8 mouse cellular contexts compared by ENCODE assay signal in genomic region chr10:78520260-78521005, GRCm38 (mm10). TPM values are rescaled to one million over a fixed set of nuclear protein-coding genes. Genes with fewer than 3 reads are reported as not detected.
DNase-seq lines count a peak whose midpoint lies in the region; ATAC-seq lines count a peak whose summit lies in the region.

No protein-coding gene starts in this region.

- peak; percentile 26 for DNase-seq in embryo, embryonic 10 days (ENCODE audit: low spot score)
- DNase-seq in embryo, embryonic 9.5 days (ENCODE audit: extremely low spot score), result no peak
- peak; percentile 18 for DNase-seq in neural tube, embryonic 10.5 days (ENCODE audit: extremely low spot score, low spot score)
- DNase-seq in embryonic facial prominence, embryonic 10.5 days (ENCODE audit: low spot score), result peak; percentile 17
- peak; percentile 62 for DNase-seq in splenic B cell, adult 2 months (ENCODE audit: low read depth, low spot score)
- no peak for DNase-seq in left cerebral cortex, adult 11 months (ENCODE audit: low spot score)
- no peak for DNase-seq in midbrain, embryonic 11.5 days (ENCODE audit: low spot score, missing footprints)

- no peaks in the 10 kb centered on the region for H3K4me1 ChIP-seq in neural tube, embryonic 15.5 days
- no peaks in the 10 kb centered on the region for H3K4me1 ChIP-seq in embryonic facial prominence, embryonic 10.5 days
- H3K4me1 ChIP-seq in midbrain, embryonic 11.5 days (ENCODE audit: control insufficient read depth, insufficient read depth, low read length), result no peaks in the 10 kb centered on the region

- H3K9me3 ChIP-seq in neural tube, embryonic 15.5 days (replicated peaks), result no peaks in the 10 kb centered on the region
- no peaks in the 10 kb centered on the region for H3K9me3 ChIP-seq in embryonic facial prominence, embryonic 10.5 days
- H3K9me3 ChIP-seq in midbrain, embryonic 11.5 days (ENCODE audit: control insufficient read depth, low read length), result no peaks in the 10 kb centered on the region

- H3K4me2 ChIP-seq in neural tube, embryonic 15.5 days, result no peak overlapping the region
- no peak overlapping the region for H3K4me2 ChIP-seq in midbrain, embryonic 11.5 days

- 61% methylated on average over 17 of the region's 17 CpGs for WGBS in neural tube, embryonic 15.5 days
- 58% methylated on average over 17 of the region's 17 CpGs for WGBS in embryonic facial prominence, embryonic 10.5 days
- 58% methylated on average over 17 of the region's 17 CpGs for WGBS in midbrain, embryonic 11.5 days

- H3K9ac ChIP-seq in neural tube, embryonic 15.5 days (replicated peaks), result no peak overlapping the region
- H3K9ac ChIP-seq in midbrain, embryonic 11.5 days (ENCODE audit: low read length), result no peak overlapping the region

- H3K27ac ChIP-seq in neural tube, embryonic 15.5 days (replicated peaks), result no peak overlapping the region
- no peak overlapping the region for H3K27ac ChIP-seq in embryonic facial prominence, embryonic 10.5 days (replicated peaks)
- no peak overlapping the region for H3K27ac ChIP-seq in midbrain, embryonic 11.5 days (ENCODE audit: low read depth, low read length)

- H3K36me3 ChIP-seq in neural tube, embryonic 15.5 days, result no peaks in the 10 kb centered on the region
- no peaks in the 10 kb centered on the region for H3K36me3 ChIP-seq in embryonic facial prominence, embryonic 10.5 days (replicated peaks)
- no peaks in the 10 kb centered on the region for H3K36me3 ChIP-seq in splenic B cell, adult 2 months (ENCODE audit: control insufficient read depth, insufficient read depth, low read length, poor library complexity, severe bottlenecking)
- H3K36me3 ChIP-seq in midbrain, embryonic 11.5 days (ENCODE audit: control insufficient read depth, insufficient read depth, low read length), result no peaks in the 10 kb centered on the region

- no peaks in the 10 kb centered on the region for H3K27me3 ChIP-seq in neural tube, embryonic 15.5 days (replicated peaks)
- no peaks in the 10 kb centered on the region for H3K27me3 ChIP-seq in embryonic facial prominence, embryonic 10.5 days (replicated peaks; ENCODE audit: low read depth, poor library complexity, severe bottlenecking)
- H3K27me3 ChIP-seq in splenic B cell, adult 2 months (ENCODE audit: control insufficient read depth, insufficient read depth, low read length, poor library complexity, severe bottlenecking), result no peaks in the 10 kb centered on the region
- H3K27me3 ChIP-seq in midbrain, embryonic 11.5 days (ENCODE audit: control insufficient read depth, insufficient read depth, low read length), result no peaks in the 10 kb centered on the region

- no peak overlapping the region for H3K4me3 ChIP-seq in neural tube, embryonic 15.5 days (replicated peaks)
- no peak overlapping the region for H3K4me3 ChIP-seq in embryonic facial prominence, embryonic 10.5 days
- H3K4me3 ChIP-seq in midbrain, embryonic 11.5 days (ENCODE audit: low read depth, low read length), result no peak overlapping the region

- no peak for ATAC-seq in neural tube, embryonic 15.5 days (ENCODE audit: low FRiP score)
- ATAC-seq in midbrain, embryonic 11.5 days (ENCODE audit: low FRiP score), result no peak

RNA-seq across cellular contexts. Expression of gene Olfr1358, which starts 3.2 kb away (rescaled TPM):
- polyA plus RNA-seq in neural tube, embryonic 15.5 days (2015; fragmentation: Nextera tagmentation; extraction: Ambion mirVana), result not detected in 2 replicates
- polyA plus RNA-seq in embryonic facial prominence, embryonic 10.5 days (2016; fragmentation: Nextera tagmentation; extraction: Ambion mirVana), result not detected in 2 replicates
- not detected in 2 replicates for polyA plus RNA-seq in midbrain, embryonic 11.5 days (2014; fragmentation: Nextera tagmentation; extraction: Ambion mirVana)

RNA-seq across cellular contexts. Expression of gene Ilvbl, which starts 53.7 kb away (rescaled TPM):
- polyA plus RNA-seq in neural tube, embryonic 15.5 days (2015; fragmentation: Nextera tagmentation; extraction: Ambion mirVana), result 64.8 and 66.9 TPM in 2 replicates
- 36.0 and 40.7 TPM in 2 replicates for polyA plus RNA-seq in embryonic facial prominence, embryonic 10.5 days (2016; fragmentation: Nextera tagmentation; extraction: Ambion mirVana)
- polyA plus RNA-seq in midbrain, embryonic 11.5 days (2014; fragmentation: Nextera tagmentation; extraction: Ambion mirVana), result 27.1 and 27.5 TPM in 2 replicates

RNA-seq across cellular contexts. Expression of gene Pdxk, which starts 55.7 kb away (rescaled TPM):
- polyA plus RNA-seq in neural tube, embryonic 15.5 days (2015; fragmentation: Nextera tagmentation; extraction: Ambion mirVana), result 48.4 and 49.2 TPM in 2 replicates
- polyA plus RNA-seq in embryonic facial prominence, embryonic 10.5 days (2016; fragmentation: Nextera tagmentation; extraction: Ambion mirVana), result 11.9 and 13.2 TPM in 2 replicates
- polyA plus RNA-seq in midbrain, embryonic 11.5 days (2014; fragmentation: Nextera tagmentation; extraction: Ambion mirVana), result 6.2 and 6.4 TPM in 2 replicates

Comparison
In these comparisons a context has a peak if more than half of its experiments do, and no peak if none do; other contexts are left out.
1. DNase-seq: peak in embryo, embryonic 10 days (single experiment), neural tube, embryonic 10.5 days (single experiment), embryonic facial prominence, embryonic 10.5 days (single experiment) and splenic B cell, adult 2 months (single experiment); none in embryo, embryonic 9.5 days (single experiment), left cerebral cortex, adult 11 months (single experiment) and midbrain, embryonic 11.5 days (single experiment).